Mouse (Mus musculus): ENCODE data around the gene Tada3. TPM values are rescaled to one million over a fixed set of nuclear protein-coding genes. Genes with fewer than 3 reads are reported as not detected.

Gene Tada3
- total RNA-seq, 2 experiments from 2014 or later, result 47.0 to 49.6 TPM

DNA sequence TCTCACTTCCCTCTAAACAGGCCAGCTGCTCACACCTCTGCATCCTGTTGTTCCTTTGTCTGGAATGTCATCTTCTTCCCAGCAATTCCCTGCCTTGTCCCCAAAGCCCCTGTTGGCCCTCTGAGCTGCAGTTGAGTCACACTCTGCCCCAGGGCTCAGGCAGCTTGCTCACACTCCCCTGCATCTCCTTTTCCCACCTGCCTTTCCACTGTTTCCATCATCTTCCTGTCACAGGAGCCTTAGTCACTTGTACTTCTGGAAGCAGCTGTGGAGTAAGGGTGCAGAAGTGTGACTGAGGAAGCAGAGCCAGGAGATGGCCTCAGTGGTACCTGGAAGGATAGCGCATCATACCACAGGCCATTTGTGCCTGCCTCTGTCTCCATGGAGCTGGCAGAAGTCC, 15.4 kb downstream of the Tada3 start:
- intact Hi-C loops (cut with DNase I), result no loop called here
- no peak for TF ChIP-seq CTCF (IDR thresholded peaks at IDR 0.05)
- Histone ChIP-seq H3K4me3 (no peak overlapping the region), H3K27ac (no peak overlapping the region)
- DNase-seq (ENCODE audit: extremely low spot score in 1 of 2, low spot score in 2 of 2), result no peak

DNA sequence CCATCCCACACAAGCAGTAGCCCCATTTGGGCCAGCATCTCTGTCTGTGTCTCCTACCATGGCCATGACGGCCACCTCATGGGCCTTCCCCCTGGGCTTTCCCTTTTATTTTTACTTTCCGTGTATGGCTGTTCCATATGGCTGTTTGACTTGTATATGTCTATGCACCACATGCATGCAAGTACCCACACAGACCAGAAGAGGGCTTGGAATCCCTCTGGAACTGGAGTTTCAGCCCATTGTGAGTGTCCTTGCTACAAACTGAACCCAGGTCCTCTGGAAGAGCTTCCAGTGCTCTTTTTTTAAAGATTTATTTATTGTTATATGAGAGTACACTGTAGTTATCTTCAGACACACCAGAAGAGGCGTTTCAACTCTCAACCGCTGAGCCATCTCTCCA, 16.2 kb downstream of the Tada3 start:
- H3K27ac ChIP-seq, result no peak overlapping the region
- intact Hi-C loops (cut with DNase I), result no loop called here
- no peak overlapping the region for H3K4me3 ChIP-seq
- DNase-seq (ENCODE audit: extremely low spot score in 1 of 2, low spot score in 2 of 2), result no peak
- no peak; the same call in 1 of the 2 replicates for TF ChIP-seq CTCF (IDR thresholded peaks at IDR 0.05)

GRCm38 (mm10) chr6:113353696-113354095, 24.0 kb downstream of the Tada3 start:
- H3K4me3 ChIP-seq, result no peak overlapping the region
- intact Hi-C loops (cut with DNase I), result no loop called here
- TF ChIP-seq CTCF (IDR thresholded peaks at IDR 0.05), result no peak
- H3K27ac ChIP-seq, result no peak overlapping the region
- DNase-seq (ENCODE audit: extremely low spot score in 1 of 2, low spot score in 2 of 2), result no peak

- intact Hi-C loops (cut with DNase I), result no loop called here
- no peak overlapping the region for H3K27ac ChIP-seq
- no peak for TF ChIP-seq CTCF (IDR thresholded peaks at IDR 0.05)
- no peak for DNase-seq (ENCODE audit: extremely low spot score in 1 of 2, low spot score in 2 of 2)
- no peak overlapping the region for H3K4me3 ChIP-seq
Measured at GRCm38 (mm10) chr6:113352820-113353219, 24.9 kb downstream of the Tada3 start.

DNA sequence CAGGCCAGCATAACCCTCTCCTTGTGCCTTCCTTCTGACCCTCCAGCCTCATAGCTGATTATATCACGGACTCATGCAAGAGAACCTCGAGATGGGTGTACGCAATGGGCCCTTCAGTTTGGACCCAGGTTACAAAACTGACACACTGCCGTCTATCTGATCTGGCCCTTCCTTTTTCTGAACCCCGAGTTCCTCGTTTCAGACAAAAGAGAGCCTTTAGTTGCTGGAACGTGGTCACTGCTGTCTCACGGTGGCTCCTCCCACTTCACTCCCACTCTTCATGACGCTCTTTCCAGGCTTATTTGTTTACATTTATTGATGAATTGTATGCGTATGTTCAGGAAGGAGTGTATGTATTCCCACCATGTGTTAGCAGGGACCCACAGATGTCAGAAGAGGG, 26.0 kb downstream of the Tada3 start:
- TF ChIP-seq CTCF (IDR thresholded peaks at IDR 0.05), result no peak
- no peak overlapping the region for H3K4me3 ChIP-seq
- no peak overlapping the region for H3K27ac ChIP-seq
- DNase-seq (ENCODE audit: extremely low spot score in 1 of 2, low spot score in 2 of 2), result no peak
- intact Hi-C loops (cut with DNase I), result no loop called here

DNA sequence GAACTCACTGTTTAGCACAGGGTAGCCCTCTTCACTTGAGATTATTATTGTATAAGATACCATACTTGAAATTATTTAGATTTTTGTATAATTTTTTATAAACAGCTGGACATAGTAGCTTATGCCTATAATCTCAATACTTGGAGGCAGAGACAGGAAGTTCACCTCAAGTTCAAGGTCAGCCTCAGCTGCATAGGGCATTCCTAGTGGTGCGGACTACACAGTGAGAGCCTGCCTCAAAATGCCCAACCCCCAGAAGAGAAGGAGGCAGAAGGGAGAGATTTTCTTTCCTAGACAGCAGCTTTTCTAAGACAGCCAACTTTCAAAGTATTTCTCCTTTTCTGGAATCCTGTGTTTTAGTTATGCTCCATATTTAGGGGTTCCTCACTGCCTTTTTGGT, 26.5 kb downstream of the Tada3 start:
- no peak overlapping the region for H3K4me3 ChIP-seq
- intact Hi-C loops (cut with DNase I), result no loop called here
- TF ChIP-seq CTCF (IDR thresholded peaks at IDR 0.05), result no peak
- no peak for DNase-seq (ENCODE audit: extremely low spot score in 1 of 2, low spot score in 2 of 2)
- no peak overlapping the region for H3K27ac ChIP-seq

DNA sequence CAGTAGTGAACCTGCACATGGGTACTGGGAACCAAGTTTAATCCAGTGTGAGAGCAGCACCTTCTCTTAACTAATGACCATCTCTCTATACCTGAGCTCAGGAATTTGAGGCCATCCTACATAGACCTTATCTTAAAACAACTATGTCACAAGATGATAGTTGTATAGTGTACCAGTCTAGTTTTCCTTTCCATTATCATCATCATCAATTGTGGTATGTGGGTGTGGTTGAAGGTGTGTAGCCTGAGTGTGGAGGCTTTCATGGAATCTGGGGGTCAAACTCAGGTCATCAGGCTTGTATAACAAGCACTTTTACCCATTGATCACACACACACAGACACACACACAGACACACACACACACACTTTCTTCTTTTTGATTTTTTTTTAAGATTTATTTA, 27.1 kb downstream of the Tada3 start:
- intact Hi-C loops (cut with DNase I), result no loop called here
- DNase-seq (ENCODE audit: extremely low spot score in 1 of 2, low spot score in 2 of 2), result no peak
- no peak for TF ChIP-seq CTCF (IDR thresholded peaks at IDR 0.05)
- Histone ChIP-seq H3K4me3 (no peak overlapping the region), H3K27ac (no peak overlapping the region)

- no peak for TF ChIP-seq CTCF (IDR thresholded peaks at IDR 0.05)
- no peak overlapping the region for H3K27ac ChIP-seq
- intact Hi-C loops (cut with DNase I), result no loop called here
Measured at GRCm38 (mm10) chr6:113346897-113347296, 30.8 kb downstream of the Tada3 start.

DNA sequence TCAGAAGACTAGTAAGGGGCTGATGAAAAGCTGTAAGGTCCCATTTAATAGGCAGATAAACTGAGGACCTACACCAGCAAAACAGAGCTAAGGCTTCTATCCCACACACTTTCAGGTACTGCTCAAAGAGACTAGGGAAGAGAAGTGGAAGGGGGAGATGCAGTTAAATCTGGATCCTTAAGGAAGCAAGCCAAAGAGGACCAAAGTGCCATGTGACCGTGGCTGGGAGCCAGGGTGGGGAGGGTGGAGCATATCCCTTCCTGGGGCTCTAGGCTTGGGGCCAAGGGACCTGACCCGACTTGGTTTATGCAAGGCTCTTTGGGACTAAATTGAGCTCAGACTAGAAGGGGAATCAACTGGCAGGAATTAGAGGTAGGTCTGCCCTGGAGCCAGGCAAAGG, 33.4 kb downstream of the Tada3 start:
- H3K4me3 ChIP-seq, result peak overlapping the region; percentile 87
- TF ChIP-seq CTCF (IDR thresholded peaks at IDR 0.05), result no peak
- peak overlapping the region; percentile 96 for H3K27ac ChIP-seq
- intact Hi-C loops (cut with DNase I), result loop anchor here (2.0 kb wide), 1 partner anchor 32 kb away; the partner anchor contains the start of gene Tada3
- no peak for DNase-seq (ENCODE audit: extremely low spot score in 1 of 2, low spot score in 2 of 2)

More at GRCm38 (mm10) chr6:113346897-113347296, 30.8 kb downstream of the Tada3 start:
- no peak for DNase-seq (ENCODE audit: extremely low spot score in 1 of 2, low spot score in 2 of 2)
- H3K4me3 ChIP-seq, result no peak overlapping the region

- Histone ChIP-seq H3K27ac (peak within 1 kb of the TSS; percentile 96), H3K4me3 (peak within 1 kb of the TSS; percentile 87)
- no peak for TF ChIP-seq CTCF (IDR thresholded peaks at IDR 0.05)
- peak; percentile 77 to 79 for DNase-seq (ENCODE audit: extremely low spot score in 1 of 2, low spot score in 2 of 2)
- intact Hi-C loops (cut with DNase I), result loop anchor here (2.0 kb wide), 1 partner anchor 33 kb away; the partner anchor contains the start of gene Tada3
Measured at GRCm38 (mm10) chr6:113343177-113344092, 34.2 kb downstream of the Tada3 start, which contains the start of gene Camk1. TSS of gene Camk1 (minus strand) at chr6:113343984.

- intact Hi-C loops (cut with DNase I), result no loop called here
- Histone ChIP-seq H3K4me3 (peak overlapping the region; percentile 87), H3K27ac (peak overlapping the region; percentile 96)
- no peak for TF ChIP-seq CTCF (IDR thresholded peaks at IDR 0.05)
- no peak for DNase-seq (ENCODE audit: extremely low spot score in 1 of 2, low spot score in 2 of 2)
Measured at GRCm38 (mm10) chr6:113342297-113342696, 35.4 kb downstream of the Tada3 start.

GRCm38 (mm10) chr6:113341574-113341973, 36.1 kb downstream of the Tada3 start:
- H3K4me3 ChIP-seq, result peak overlapping the region; percentile 87
- DNase-seq (ENCODE audit: extremely low spot score in 1 of 2, low spot score in 2 of 2), result no peak

More at GRCm38 (mm10) chr6:113341574-113341973, 36.1 kb downstream of the Tada3 start:
- intact Hi-C loops (cut with DNase I), result no loop called here
- no peak for TF ChIP-seq CTCF (IDR thresholded peaks at IDR 0.05)
- peak overlapping the region; percentile 79 for H3K27ac ChIP-seq

All from left cerebral cortex, adult 2 months (tissue).